Comparison of ENCODE assay signal across 20 mouse cellular contexts in the genomic region with DNA sequence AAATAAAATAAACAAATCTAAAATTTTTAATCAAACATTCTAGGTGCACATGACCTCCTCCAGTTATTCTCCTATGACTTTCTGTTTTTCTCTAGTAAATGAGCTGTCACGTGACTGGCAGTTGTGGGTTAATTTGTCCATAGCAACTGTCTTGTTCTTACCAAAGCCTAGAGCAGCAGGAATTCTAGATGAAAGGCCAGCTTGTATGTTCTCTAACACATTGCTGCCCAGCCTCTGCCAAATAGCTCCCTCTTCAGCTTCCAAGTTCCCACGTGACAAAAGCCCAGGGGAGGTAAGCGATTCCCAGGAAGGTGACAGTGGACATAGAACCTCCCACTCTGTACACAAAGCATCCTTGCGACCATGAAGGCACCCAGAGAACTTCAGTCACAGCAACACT. TPM values are rescaled to one million over a fixed set of nuclear protein-coding genes. Genes with fewer than 3 reads are reported as not detected.
A peak's percentile ranks its signal among the peaks of the same experiment; 100 is the strongest.
DNase-seq lines count a peak whose midpoint lies in the region; ATAC-seq and TF ChIP-seq lines count a peak whose summit lies in the region.
"Had no signal": no experiment of that assay in that cellular context is flagged by ENCODE, and none has a peak within 500 bp of the region (broad histone marks: within the 10 kb centered on the region; RNA-seq: fewer than 3 reads in every experiment).

No protein-coding gene starts in this region.

- H3K27ac ChIP-seq in forebrain, embryonic 14.5 days (ENCODE audit: low read depth, low read length), result no peak overlapping the region
- no peak overlapping the region for H3K27ac ChIP-seq in forebrain, embryonic 13.5 days
- H3K27ac ChIP-seq in midbrain, postnatal 0 days (ENCODE audit: low read depth, low read length), result no peak overlapping the region
- H3K27ac ChIP-seq in midbrain, embryonic 13.5 days, result no peak overlapping the region
- H3K27ac ChIP-seq: embryonic facial prominence, embryonic 13.5 days; kidney, postnatal 0 days; left cerebral cortex, adult 2 months; neural tube, embryonic 13.5 days had no signal

- no peaks in the 10 kb centered on the region for H3K9me3 ChIP-seq in forebrain, embryonic 14.5 days (replicated peaks; ENCODE audit: control insufficient read depth, low read length)
- no peaks in the 10 kb centered on the region for H3K9me3 ChIP-seq in forebrain, embryonic 13.5 days (replicated peaks)
- H3K9me3 ChIP-seq in midbrain, postnatal 0 days (ENCODE audit: low read length), result no peaks in the 10 kb centered on the region
- H3K9me3 ChIP-seq in midbrain, embryonic 13.5 days, result no peaks in the 10 kb centered on the region
- H3K9me3 ChIP-seq: embryonic facial prominence, embryonic 13.5 days; heart, embryonic 12.5 days; neural tube, embryonic 13.5 days had no signal

- H3K4me2 ChIP-seq in forebrain, embryonic 14.5 days (ENCODE audit: low read length), result no peak overlapping the region
- no peak overlapping the region for H3K4me2 ChIP-seq in forebrain, embryonic 13.5 days
- no peak overlapping the region for H3K4me2 ChIP-seq in midbrain, postnatal 0 days (ENCODE audit: low read depth, low read length, poor library complexity, severe bottlenecking)
- no peak overlapping the region for H3K4me2 ChIP-seq in midbrain, embryonic 13.5 days (replicated peaks)
- H3K4me2 ChIP-seq: embryonic facial prominence, embryonic 13.5 days; heart, embryonic 12.5 days; liver, embryonic 11.5 days; neural tube, embryonic 13.5 days had no signal

- peak; percentile 43 for DNase-seq in forebrain, embryonic 14.5 days (ENCODE audit: low spot score)
- peak; percentile 46 for DNase-seq in layer of hippocampus, adult 9-11 months
- no peak for DNase-seq in layer of hippocampus, postnatal 36 days
- DNase-seq in midbrain, postnatal 0 days (ENCODE audit: low spot score), result peak; percentile 68
- peak; percentile 44 for DNase-seq in lung, postnatal 36 days
- no peak for DNase-seq in left cerebral cortex, adult 18-20 months (ENCODE audit: low spot score in 2 of 2)
- DNase-seq: B cell, adult 2 months; cerebellum, adult 9-10 months; kidney, adult 11 months; left cerebral cortex, postnatal 4 days; right cerebral cortex, adult 18-20 months; thymus, postnatal 4 days had no signal

- no peaks in the 10 kb centered on the region for H3K36me3 ChIP-seq in forebrain, embryonic 14.5 days (ENCODE audit: control insufficient read depth, insufficient read depth, low read length)
- no peaks in the 10 kb centered on the region for H3K36me3 ChIP-seq in forebrain, embryonic 13.5 days (ENCODE audit: poor library complexity, severe bottlenecking)
- H3K36me3 ChIP-seq in midbrain, postnatal 0 days (ENCODE audit: insufficient read depth, low read length), result no peaks in the 10 kb centered on the region
- no peaks in the 10 kb centered on the region for H3K36me3 ChIP-seq in midbrain, embryonic 13.5 days
- H3K36me3 ChIP-seq: embryonic facial prominence, embryonic 13.5 days; heart, embryonic 12.5 days; neural tube, embryonic 13.5 days had no signal

- H3K4me3 ChIP-seq in forebrain, embryonic 14.5 days (ENCODE audit: low read depth, low read length), result no peak overlapping the region
- H3K4me3 ChIP-seq in forebrain, embryonic 13.5 days, result no peak overlapping the region
- H3K4me3 ChIP-seq in midbrain, postnatal 0 days (ENCODE audit: low read depth, low read length), result no peak overlapping the region
- no peak overlapping the region for H3K4me3 ChIP-seq in midbrain, embryonic 13.5 days (replicated peaks)
- H3K4me3 ChIP-seq: embryonic facial prominence, embryonic 13.5 days; heart, embryonic 12.5 days; left cerebral cortex, adult 2 months; neural tube, embryonic 13.5 days had no signal

- no peak for TF ChIP-seq CTCF in midbrain, postnatal 0 days (IDR thresholded peaks at IDR 0.05)

- no peak overlapping the region for H3K9ac ChIP-seq in forebrain, embryonic 14.5 days (ENCODE audit: low read length)
- no peak overlapping the region for H3K9ac ChIP-seq in forebrain, embryonic 13.5 days
- H3K9ac ChIP-seq in midbrain, postnatal 0 days (replicated peaks; ENCODE audit: low read length, poor library complexity, severe bottlenecking), result no peak overlapping the region
- H3K9ac ChIP-seq in midbrain, embryonic 13.5 days (replicated peaks), result no peak overlapping the region
- H3K9ac ChIP-seq: embryonic facial prominence, embryonic 13.5 days; heart, embryonic 12.5 days; neural tube, embryonic 13.5 days had no signal

- WGBS in forebrain, embryonic 14.5 days, result 49% methylated on average over 4 of the region's 4 CpGs
- WGBS in forebrain, embryonic 13.5 days, result 52% methylated on average over 4 of the region's 4 CpGs
- 36% methylated on average over 4 of the region's 4 CpGs for WGBS in midbrain, postnatal 0 days
- WGBS in midbrain, embryonic 13.5 days, result 66% methylated on average over 4 of the region's 4 CpGs

- H3K4me1 ChIP-seq in forebrain, embryonic 14.5 days (ENCODE audit: control insufficient read depth, insufficient read depth, low read length), result no peaks in the 10 kb centered on the region; the same call in 1 of the 2 replicates
- peaks cover 6% of the 10 kb centered on the region; the same call in 1 of the 2 replicates for H3K4me1 ChIP-seq in forebrain, embryonic 13.5 days
- H3K4me1 ChIP-seq in midbrain, postnatal 0 days (ENCODE audit: insufficient read depth, low read length), result no peaks in the 10 kb centered on the region
- no peaks in the 10 kb centered on the region for H3K4me1 ChIP-seq in midbrain, embryonic 13.5 days (replicated peaks)

- no peaks in the 10 kb centered on the region for H3K27me3 ChIP-seq in forebrain, embryonic 14.5 days (replicated peaks; ENCODE audit: control insufficient read depth, insufficient read depth, low read length)
- H3K27me3 ChIP-seq in forebrain, embryonic 13.5 days, result no peaks in the 10 kb centered on the region
- H3K27me3 ChIP-seq in midbrain, postnatal 0 days (ENCODE audit: insufficient read depth, low read length), result no peaks in the 10 kb centered on the region; the same call in 1 of the 2 replicates
- no peaks in the 10 kb centered on the region for H3K27me3 ChIP-seq in midbrain, embryonic 13.5 days
- H3K27me3 ChIP-seq: neural tube, embryonic 13.5 days had no signal

- ATAC-seq in forebrain, embryonic 14.5 days, result 0 out of 2 replicates have a peak, but pooled peaks have one; percentile 18
- no peak for ATAC-seq in forebrain, embryonic 13.5 days
- no peak for ATAC-seq in midbrain, postnatal 0 days (ENCODE audit: low FRiP score)
- no peak for ATAC-seq in midbrain, embryonic 13.5 days

RNA-seq across cellular contexts. Expression of a gene that starts 13.6 kb away (rescaled TPM):
- polyA plus RNA-seq in forebrain, embryonic 14.5 days (2014; fragmentation: Nextera tagmentation; extraction: Ambion mirVana), result 0.53 TPM in 1 of 2 replicates, not detected in the other
- polyA plus RNA-seq in forebrain, embryonic 13.5 days (2015; fragmentation: Nextera tagmentation; extraction: Ambion mirVana), result 0.24 TPM in 1 of 2 replicates, not detected in the other
- not detected for total RNA-seq in layer of hippocampus, postnatal 36 days (2021)
- total RNA-seq in midbrain, postnatal 0 days (2014; rRNA removed), result not detected in 2 replicates
- 0.23 and 0.56 TPM in 2 replicates for polyA plus RNA-seq in midbrain, postnatal 0 days (2015; fragmentation: Nextera tagmentation; extraction: Ambion mirVana)
- 0.31 TPM in 1 of 2 replicates, not detected in the other for polyA plus RNA-seq in midbrain, embryonic 13.5 days (2015; fragmentation: Nextera tagmentation; extraction: Ambion mirVana)
- total RNA-seq in left cerebral cortex, adult 18-20 months (2021), result under 1 TPM in 1 of 2 experiments, not detected in 1; 0.40 TPM
- total RNA-seq: left cerebral cortex, adult 2 months had no signal
- polyA plus RNA-seq: neural tube, embryonic 13.5 days had no signal

Comparison
In these comparisons a context has a peak if more than half of its experiments do, and no peak if none do; other contexts are left out.
1. DNase-seq: peak in forebrain, embryonic 14.5 days (single experiment), layer of hippocampus, adult 9-11 months (single experiment), midbrain, postnatal 0 days (single experiment) and lung, postnatal 36 days (single experiment); none in layer of hippocampus, postnatal 36 days (0 of 2) and left cerebral cortex, adult 18-20 months (0 of 2).